Mouse (Mus musculus) heart, adult 9 months (tissue): ENCODE measurements around the gene Ralgds.

ENCODE experiments used
- DNase-seq, 2 experiments: peaks; one replicate each; pipeline ENCODE4 v3.0.0; 2022; ENCODE audit warnings: low spot score in 2 of 2

The Ralgds gene

GRCm38 (mm10) chr2:28563303-28563702 lies 50.4 kb downstream of the Ralgds start, which contains the start of gene Cel:
TSS of gene Cel (minus strand) at chr2:28563403.
- DNase-seq = no peak

- DNase-seq = no peak
Measured at GRCm38 (mm10) chr2:28563830-28564229, 50.9 kb downstream of the Ralgds start.

- no peak for DNase-seq
Measured at GRCm38 (mm10) chr2:28564380-28564779, 51.5 kb downstream of the Ralgds start.

- DNase-seq = peak; percentile 26 to 48
Measured at GRCm38 (mm10) chr2:28566545-28566944, 53.6 kb downstream of the Ralgds start.

- DNase-seq = no peak
Measured at GRCm38 (mm10) chr2:28569903-28570302, 57.0 kb downstream of the Ralgds start.

- no peak for DNase-seq
Measured at GRCm38 (mm10) chr2:28575341-28575740, 62.4 kb downstream of the Ralgds start.

- no peak for DNase-seq
Measured at GRCm38 (mm10) chr2:28576815-28577214, 63.9 kb downstream of the Ralgds start.

GRCm38 (mm10) chr2:28578003-28578402 lies 65.1 kb downstream of the Ralgds start:
- no peak for DNase-seq

GRCm38 (mm10) chr2:28582647-28583353 lies 69.9 kb downstream of the Ralgds start:
- peak; percentile 89 for DNase-seq

- no peak for DNase-seq
Measured at GRCm38 (mm10) chr2:28583651-28584050, 70.7 kb downstream of the Ralgds start, which contains the start of gene Gtf3c5. TSS of gene Gtf3c5 (minus strand) at chr2:28583751.

- peak; percentile 61 to 78 for DNase-seq
Measured at GRCm38 (mm10) chr2:28585043-28585571, 72.2 kb downstream of the Ralgds start.

- no peak for DNase-seq
Measured at GRCm38 (mm10) chr2:28585730-28586129, 72.8 kb downstream of the Ralgds start.

GRCm38 (mm10) chr2:28588574-28588973 lies 75.6 kb downstream of the Ralgds start:
- no peak for DNase-seq

GRCm38 (mm10) chr2:28591479-28591878 lies 78.6 kb downstream of the Ralgds start:
- peak in 1 of 2 experiments; percentile 50 for DNase-seq

- no peak for DNase-seq
Measured at GRCm38 (mm10) chr2:28592809-28593208, 79.9 kb downstream of the Ralgds start.

- DNase-seq = no peak
Measured at GRCm38 (mm10) chr2:28596021-28596420, 83.1 kb downstream of the Ralgds start.

- DNase-seq = no peak
Measured at GRCm38 (mm10) chr2:28596998-28597397, 84.1 kb downstream of the Ralgds start.

GRCm38 (mm10) chr2:28597733-28598547 lies 85.0 kb downstream of the Ralgds start:
- no peak for DNase-seq

GRCm38 (mm10) chr2:28598692-28599568 lies 86.0 kb downstream of the Ralgds start:
- no peak for DNase-seq

GRCm38 (mm10) chr2:28599569-28599900 lies 86.6 kb downstream of the Ralgds start:
- DNase-seq = no peak

GRCm38 (mm10) chr2:28601720-28602590 lies 89.0 kb downstream of the Ralgds start:
- DNase-seq = no peak
